In genomic region chrX:72202944-72203554, GRCm38 (mm10) we compare ENCODE assay signal across 35 mouse cellular contexts. TPM values are rescaled to one million over a fixed set of nuclear protein-coding genes. Genes with fewer than 3 reads are reported as not detected.
DNase-seq lines count a peak whose midpoint lies in the region; ATAC-seq and TF ChIP-seq lines count a peak whose summit lies in the region.
"Had no signal": no experiment of that assay in that cellular context is flagged by ENCODE, and none has a peak within 500 bp of the region (broad histone marks: within the 10 kb centered on the region; RNA-seq: fewer than 3 reads in every experiment).

No protein-coding gene starts in this region.

- no peak overlapping the region for H3K4me3 ChIP-seq in forebrain, postnatal 0 days (ENCODE audit: low read depth, low read length)
- no peak overlapping the region for H3K4me3 ChIP-seq in forebrain, embryonic 10.5 days
- H3K4me3 ChIP-seq in lung, embryonic 14.5 days (ENCODE audit: low read depth, low read length) = no peak overlapping the region
- no peak overlapping the region for H3K4me3 ChIP-seq in midbrain, embryonic 16.5 days (ENCODE audit: low read depth, low read length)
- H3K4me3 ChIP-seq: gastrocnemius, adult 2 months; heart, embryonic 10.5 days; limb, embryonic 12.5 days; neural tube, embryonic 15.5 days had no signal

- H3K4me2 ChIP-seq in forebrain, postnatal 0 days (ENCODE audit: low read depth) = no peak overlapping the region
- H3K4me2 ChIP-seq in lung, embryonic 14.5 days = no peak overlapping the region
- H3K4me2 ChIP-seq in midbrain, embryonic 16.5 days (ENCODE audit: low read length) = no peak overlapping the region
- H3K4me2 ChIP-seq: limb, embryonic 12.5 days; liver, embryonic 11.5 days; neural tube, embryonic 15.5 days had no signal

- no peaks in the 10 kb centered on the region for H3K27me3 ChIP-seq in forebrain, postnatal 0 days (ENCODE audit: insufficient read depth, low read length)
- no peaks in the 10 kb centered on the region for H3K27me3 ChIP-seq in forebrain, embryonic 10.5 days (ENCODE audit: poor library complexity, severe bottlenecking)
- no peaks in the 10 kb centered on the region for H3K27me3 ChIP-seq in lung, embryonic 14.5 days (ENCODE audit: insufficient read depth, low read length)
- no peaks in the 10 kb centered on the region for H3K27me3 ChIP-seq in midbrain, embryonic 16.5 days (ENCODE audit: control insufficient read depth, insufficient read depth, low read depth, low read length)
- H3K27me3 ChIP-seq: CH12.LX; limb, embryonic 12.5 days; neural tube, embryonic 15.5 days had no signal

- H3K4me1 ChIP-seq in forebrain, postnatal 0 days (ENCODE audit: insufficient read depth) = no peaks in the 10 kb centered on the region
- no peaks in the 10 kb centered on the region for H3K4me1 ChIP-seq in forebrain, embryonic 10.5 days
- no peaks in the 10 kb centered on the region for H3K4me1 ChIP-seq in lung, embryonic 14.5 days (ENCODE audit: insufficient read depth)
- no peaks in the 10 kb centered on the region for H3K4me1 ChIP-seq in midbrain, embryonic 16.5 days (ENCODE audit: control insufficient read depth, insufficient read depth, low read length)
- H3K4me1 ChIP-seq: heart, embryonic 10.5 days; limb, embryonic 12.5 days; neural tube, embryonic 15.5 days had no signal

- H3K36me3 ChIP-seq in forebrain, postnatal 0 days (ENCODE audit: insufficient read depth) = no peaks in the 10 kb centered on the region
- no peaks in the 10 kb centered on the region for H3K36me3 ChIP-seq in forebrain, embryonic 10.5 days (replicated peaks)
- H3K36me3 ChIP-seq in lung, embryonic 14.5 days (ENCODE audit: insufficient read depth) = no peaks in the 10 kb centered on the region
- no peaks in the 10 kb centered on the region for H3K36me3 ChIP-seq in midbrain, embryonic 16.5 days (ENCODE audit: control insufficient read depth, insufficient read depth, low read length)
- H3K36me3 ChIP-seq: G1E; heart, embryonic 10.5 days; limb, embryonic 12.5 days; neural tube, embryonic 15.5 days had no signal

- peak; percentile 92 for ATAC-seq in forebrain, postnatal 0 days
- no peak for ATAC-seq in lung, embryonic 14.5 days (ENCODE audit: insufficient read depth)
- peak; percentile 95 for ATAC-seq in midbrain, embryonic 16.5 days
- ATAC-seq: liver, postnatal 0 days; Patski had no signal

- H3K27ac ChIP-seq in forebrain, postnatal 0 days (ENCODE audit: low read depth, low read length) = no peak overlapping the region
- H3K27ac ChIP-seq in forebrain, embryonic 10.5 days = no peak overlapping the region
- no peak overlapping the region for H3K27ac ChIP-seq in lung, embryonic 14.5 days (ENCODE audit: low read depth)
- no peak overlapping the region for H3K27ac ChIP-seq in midbrain, embryonic 16.5 days (ENCODE audit: low read length)
- H3K27ac ChIP-seq: gastrocnemius, adult 2 months; heart, embryonic 10.5 days; kidney, postnatal 0 days; limb, embryonic 12.5 days; neural tube, embryonic 15.5 days had no signal

- TF ChIP-seq CTCF in forebrain, postnatal 0 days (IDR thresholded peaks at IDR 0.05; ENCODE audit: low read depth) = no peak
- no peak for TF ChIP-seq CTCF in lung, embryonic 14.5 days (IDR thresholded peaks at IDR 0.05; ENCODE audit: low read depth)

- H3K9ac ChIP-seq in forebrain, postnatal 0 days = no peak overlapping the region
- no peak overlapping the region for H3K9ac ChIP-seq in lung, embryonic 14.5 days
- no peak overlapping the region for H3K9ac ChIP-seq in midbrain, embryonic 16.5 days (ENCODE audit: low read depth, low read length)
- H3K9ac ChIP-seq: limb, embryonic 12.5 days; liver, postnatal 0 days; neural tube, embryonic 15.5 days had no signal

- WGBS in forebrain, postnatal 0 days = 43% methylated on average over 4 of the region's 4 CpGs
- WGBS in forebrain, embryonic 10.5 days = 71% methylated on average over 4 of the region's 4 CpGs
- 32% methylated on average over 4 of the region's 4 CpGs for WGBS in lung, embryonic 14.5 days
- 37% methylated on average over 4 of the region's 4 CpGs for WGBS in midbrain, embryonic 16.5 days

- peak; percentile 17 for DNase-seq in forebrain, postnatal 0 days
- no peak for DNase-seq in forebrain, embryonic 10.5 days (ENCODE audit: extremely low spot score, low spot score)
- peak; percentile 4 for DNase-seq in lung, embryonic 14.5 days
- DNase-seq in lung, postnatal 36 days = no peak
- peak; percentile 17 for DNase-seq in brain, adult 2 months (ENCODE audit: low read depth, low spot score)
- DNase-seq in kidney, postnatal 36 days = no peak
- DNase-seq: adrenal gland, postnatal 36 days; B cell, adult 2 months; cerebellum, adult 18-20 months; cerebellum, postnatal 14 days; gastrocnemius, adult 2 months; kidney, adult 2 months; liver, postnatal 0 days; lung, postnatal 10 days; spleen, adult 18-20 months had no signal

- H3K9me3 ChIP-seq in forebrain, postnatal 0 days (ENCODE audit: low read length) = no peaks in the 10 kb centered on the region
- no peaks in the 10 kb centered on the region for H3K9me3 ChIP-seq in forebrain, embryonic 10.5 days
- H3K9me3 ChIP-seq in lung, embryonic 14.5 days (ENCODE audit: low read depth, low read length) = no peaks in the 10 kb centered on the region
- H3K9me3 ChIP-seq in midbrain, embryonic 16.5 days (replicated peaks; ENCODE audit: control insufficient read depth, low read length, poor library complexity, severe bottlenecking) = no peaks in the 10 kb centered on the region
- H3K9me3 ChIP-seq: G1E; heart, embryonic 10.5 days; limb, embryonic 12.5 days; neural tube, embryonic 15.5 days had no signal

RNA-seq across cellular contexts. Expression of gene Magea4, which starts 18.8 kb away (rescaled TPM):
- not detected in 2 replicates for total RNA-seq in forebrain, postnatal 0 days (2014; rRNA removed)
- polyA plus RNA-seq in forebrain, postnatal 0 days (2015; fragmentation: Nextera tagmentation; extraction: Ambion mirVana) = not detected in 2 replicates
- not detected in 2 replicates for polyA plus RNA-seq in forebrain, embryonic 10.5 days (2016; fragmentation: Nextera tagmentation; extraction: Ambion mirVana)
- not detected in 2 replicates for polyA plus RNA-seq in lung, embryonic 14.5 days (2014; fragmentation: Nextera tagmentation; extraction: Ambion mirVana)
- polyA plus RNA-seq in midbrain, embryonic 16.5 days (2015; fragmentation: Nextera tagmentation; extraction: Ambion mirVana) = not detected in 2 replicates
- total RNA-seq: adrenal gland, adult 18-20 months; adrenal gland, postnatal 36 days; CH12.LX; G1E; gastrocnemius, adult 2 months; hematopoietic stem cell, adult 5-6 weeks; layer of hippocampus, adult 18-20 months; layer of hippocampus, postnatal 14 days; left cerebral cortex, postnatal 10 days; megakaryocyte progenitor cell, adult 5-6 weeks had no signal
- polyA plus RNA-seq: embryonic facial prominence, embryonic 14.5 days; G1E; gonadal fat pad, adult 2 months; heart, embryonic 10.5 days; heart, postnatal 0 days; intestine, embryonic 14.5 days; kidney, adult 2 months; kidney, postnatal 0 days; limb, embryonic 12.5 days; liver, embryonic 11.5 days; liver, postnatal 0 days; neural tube, embryonic 15.5 days; Patski; thymus, postnatal 0 days had no signal

Comparison
In these comparisons a context has a peak if more than half of its experiments do, and no peak if none do; other contexts are left out.
1. DNase-seq: peak in forebrain, postnatal 0 days (single experiment), lung, embryonic 14.5 days (single experiment) and brain, adult 2 months (single experiment); none in forebrain, embryonic 10.5 days (single experiment), lung, postnatal 36 days (single experiment) and kidney, postnatal 36 days (0 of 2).